Mouse (Mus musculus) heart, embryonic 11.5 days (tissue): ENCODE results near the gene Adamts15. TPM values are rescaled to one million over a fixed set of nuclear protein-coding genes. Genes with fewer than 3 reads are reported as not detected.
A peak's percentile ranks its signal among the peaks of the same experiment; 100 is the strongest.

Experiments used
- ATAC-seq: fragments of 200-750 bp; cut with Nextera tagmentation; replicated peaks from 2 replicates; pipeline ENCODE4 v1.8.0; 2017; ENCODE audit warnings: moderate library complexity; ENCODE audit not compliant: insufficient number of reproducible peaks, low FRiP score, low TSS enrichment
- H3K27ac ChIP-seq: fragments of 300-500 bp; sonication (generic); 2 replicates; pipeline ENCODE4 v1.5.1; 2014; ENCODE audit warnings: mild to moderate bottlenecking, low read depth, low read length
- H3K27me3 ChIP-seq: fragments of 300-500 bp; sonication (generic); 2 replicates; pipeline ENCODE4 v1.6.1; 2014; ENCODE audit warnings: mild to moderate bottlenecking, low read length, mixed read lengths; ENCODE audit not compliant: control insufficient read depth, insufficient read depth
- H3K36me3 ChIP-seq: fragments of 300-500 bp; sonication (generic); 2 replicates; pipeline ENCODE4 v1.6.1; 2014; ENCODE audit warnings: mild to moderate bottlenecking, low read length, moderate library complexity, mixed read lengths; ENCODE audit not compliant: control insufficient read depth, insufficient read depth
- H3K4me1 ChIP-seq: fragments of 300-500 bp; sonication (generic); 2 replicates; pipeline ENCODE4 v1.6.1; 2014; ENCODE audit warnings: low read length; ENCODE audit not compliant: control insufficient read depth, insufficient read depth
- H3K4me2 ChIP-seq: fragments of 300-500 bp; sonication (generic); 2 replicates; pipeline ENCODE4 v1.6.1; 2014; ENCODE audit warnings: mild to moderate bottlenecking, moderate library complexity
- H3K4me3 ChIP-seq: fragments of 300-500 bp; sonication (generic); 2 replicates; pipeline ENCODE4 v1.5.1; 2014; ENCODE audit warnings: low read depth, low read length
- H3K9ac ChIP-seq: fragments of 300-500 bp; sonication (generic); 2 replicates; pipeline ENCODE4 v1.6.1; 2014; ENCODE audit warnings: mild to moderate bottlenecking, low read depth, low read length, moderate library complexity
- H3K9me3 ChIP-seq: fragments of 300-500 bp; sonication (generic); replicated peaks from 2 replicates; pipeline ENCODE4 v1.6.1; 2016; ENCODE audit warnings: low read length; ENCODE audit not compliant: control insufficient read depth
- WGBS: fragments of 180-500 bp; shearing (Covaris S2); extraction: QIAGEN DNeasy Blood & Tissue Kit; methylation state at CpG from one replicate; pipeline ENCODE4 v1.1.7; 2014; ENCODE audit not compliant: insufficient replicate concordance; 5-methylcytosine and 5-hydroxymethylcytosine counted together
- polyA plus RNA-seq: library from polyadenylated mRNA; unstranded; fragments of >200 nt; fragmentation: Nextera tagmentation; extraction: Ambion mirVana; gene quantifications from 2 replicates; pipeline ENCODE4 v1.2.1, GENCODE M21; 2014

Gene Adamts15
- polyA plus RNA-seq, 1 experiment from 2014 or later, result 5.7 TPM

DNA sequence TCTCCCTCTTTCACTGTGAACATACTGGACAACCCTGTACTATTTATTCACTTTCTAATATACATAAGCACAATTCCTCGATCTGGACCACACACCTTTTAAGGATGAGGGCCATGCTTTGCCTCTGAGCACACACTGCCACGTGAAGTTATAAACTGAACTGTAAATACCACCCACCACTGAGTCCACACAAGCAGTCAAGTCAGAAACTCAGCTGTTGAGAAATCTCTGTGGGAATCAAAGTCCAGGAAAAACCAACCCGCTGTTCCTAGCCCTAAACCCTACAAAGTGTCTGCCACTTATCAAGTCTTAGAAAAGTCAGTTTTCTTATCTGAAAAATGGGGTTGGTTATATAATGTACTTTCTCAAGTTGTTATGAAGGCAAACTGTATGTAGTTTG lies 36.0 kb downstream of the Adamts15 start:
- Histone ChIP-seq H3K36me3 (no peaks in the 10 kb centered on the region), H3K4me3 (no peak overlapping the region), H3K27me3 (no peaks in the 10 kb centered on the region), H3K4me1 (no peaks in the 10 kb centered on the region), H3K9ac (no peak overlapping the region), H3K27ac (no peak overlapping the region), H3K4me2 (no peak overlapping the region), H3K9me3 (no peaks in the 10 kb centered on the region)
- 73% methylated on average over 3 of the region's 3 CpGs for WGBS
- no peak for ATAC-seq

GRCm38 (mm10) chr9:30880553-30880952 lies 41.7 kb downstream of the Adamts15 start:
- H3K4me2 ChIP-seq, result no peak overlapping the region
- H3K27me3 ChIP-seq, result no peaks in the 10 kb centered on the region
- H3K27ac ChIP-seq, result no peak overlapping the region
- no peak overlapping the region for H3K4me3 ChIP-seq
- 65% methylated on average over 9 of the region's 9 CpGs for WGBS
- no peaks in the 10 kb centered on the region for H3K9me3 ChIP-seq
- ATAC-seq, result 0 out of 2 replicates have a peak, but pooled peaks have one; percentile 39
- no peak overlapping the region for H3K9ac ChIP-seq
- no peaks in the 10 kb centered on the region for H3K4me1 ChIP-seq
- no peaks in the 10 kb centered on the region for H3K36me3 ChIP-seq

DNA sequence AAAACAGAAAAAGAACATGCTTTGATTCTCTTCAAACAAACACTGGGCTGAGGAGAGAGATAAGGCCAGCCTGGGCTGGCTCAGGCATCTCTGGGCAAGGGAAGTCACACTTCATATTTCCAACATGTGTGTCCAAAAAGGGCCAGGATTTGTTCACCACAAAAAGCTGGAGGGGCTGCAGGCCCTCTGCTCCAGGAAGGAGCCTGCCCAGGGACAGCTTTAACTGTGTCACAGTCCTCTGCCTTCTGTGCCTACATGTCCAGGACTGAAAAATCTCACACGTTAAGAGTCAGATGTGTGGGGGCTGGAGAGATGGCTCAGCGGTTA lies 42.3 kb downstream of the Adamts15 start:
- Histone ChIP-seq H3K36me3 (no peaks in the 10 kb centered on the region), H3K4me1 (no peaks in the 10 kb centered on the region), H3K9me3 (0 out of 2 replicates have a peak, but pooled peaks cover 2% of the 10 kb centered on the region), H3K27ac (no peak overlapping the region), H3K4me2 (no peak overlapping the region), H3K27me3 (no peaks in the 10 kb centered on the region), H3K4me3 (no peak overlapping the region), H3K9ac (no peak overlapping the region)
- whole genome bisulfite sequencing, result 66% methylated on average over 2 of the region's 2 CpGs
- ATAC-seq, result no peak

DNA sequence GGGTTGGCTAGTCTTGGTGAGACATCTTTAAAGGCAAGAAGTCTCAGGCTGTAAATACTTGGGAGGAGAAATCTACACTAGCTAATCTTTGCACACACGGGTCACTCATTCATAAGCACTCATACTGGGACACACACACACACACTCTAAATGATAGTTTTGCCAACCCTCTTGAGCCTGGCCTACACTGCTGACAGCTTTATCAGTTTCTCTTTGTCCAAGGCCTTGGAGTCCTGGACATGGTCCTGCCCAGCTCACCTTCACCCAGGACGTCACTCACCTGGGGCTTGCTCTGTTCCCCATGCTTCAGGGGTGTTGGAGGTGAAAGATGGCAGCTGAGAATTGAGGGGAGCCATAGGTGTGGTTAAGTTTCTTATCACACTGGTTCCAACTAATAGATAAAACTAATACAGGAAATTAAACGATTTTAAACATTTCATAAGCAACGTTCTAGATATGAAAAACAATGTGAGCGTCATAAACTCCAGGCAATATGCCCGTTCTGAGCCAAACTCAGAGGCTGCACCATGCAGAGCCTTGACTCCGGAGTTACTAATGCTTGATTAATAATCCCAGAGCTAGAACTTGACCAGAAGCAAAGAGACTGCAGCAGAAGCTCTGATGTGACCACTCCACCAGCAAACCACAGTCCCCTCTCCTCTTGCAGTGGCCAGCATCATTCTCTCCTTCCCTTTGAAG lies 42.9 kb downstream of the Adamts15 start:
- Histone ChIP-seq H3K9me3 (0 out of 2 replicates have a peak, but pooled peaks cover 2% of the 10 kb centered on the region), H3K4me1 (no peaks in the 10 kb centered on the region), H3K36me3 (no peaks in the 10 kb centered on the region), H3K4me2 (no peak overlapping the region), H3K9ac (no peak overlapping the region), H3K27me3 (no peaks in the 10 kb centered on the region), H3K4me3 (no peak overlapping the region), H3K27ac (no peak overlapping the region)
- no peak for ATAC-seq
- WGBS, result 67% methylated on average over 7 of the region's 7 CpGs

GRCm38 (mm10) chr9:30876552-30876951 lies 45.7 kb downstream of the Adamts15 start:
- Histone ChIP-seq H3K27me3 (no peaks in the 10 kb centered on the region), H3K36me3 (no peaks in the 10 kb centered on the region), H3K4me1 (no peaks in the 10 kb centered on the region), H3K9me3 (0 out of 2 replicates have a peak, but pooled peaks cover 2% of the 10 kb centered on the region), H3K4me3 (no peak overlapping the region), H3K27ac (no peak overlapping the region), H3K9ac (no peak overlapping the region), H3K4me2 (no peak overlapping the region)
- no peak for ATAC-seq
- WGBS, result 61% methylated on average over 3 of the region's 3 CpGs

- Histone ChIP-seq H3K36me3 (no peaks in the 10 kb centered on the region), H3K4me3 (no peak overlapping the region), H3K27me3 (no peaks in the 10 kb centered on the region), H3K4me2 (no peak overlapping the region), H3K4me1 (peaks cover 5% of the 10 kb centered on the region), H3K9ac (no peak overlapping the region), H3K9me3 (no peaks in the 10 kb centered on the region), H3K27ac (0 out of 2 replicates have a peak overlapping the region, but pooled peaks have one; percentile 35)
- 72% methylated on average over 2 of the region's 2 CpGs for WGBS
- no peak for ATAC-seq
Measured at GRCm38 (mm10) chr9:30855837-30856236, 66.4 kb downstream of the Adamts15 start.

GRCm38 (mm10) chr9:30851841-30852240 lies 70.4 kb downstream of the Adamts15 start:
- Histone ChIP-seq H3K4me1 (peaks cover 5% of the 10 kb centered on the region), H3K9ac (no peak overlapping the region), H3K36me3 (no peaks in the 10 kb centered on the region), H3K9me3 (no peaks in the 10 kb centered on the region), H3K27ac (no peak overlapping the region), H3K4me2 (no peak overlapping the region), H3K27me3 (no peaks in the 10 kb centered on the region), H3K4me3 (no peak overlapping the region)
- no peak for ATAC-seq
- 89% methylated on average over 2 of the region's 2 CpGs for WGBS

- no peaks in the 10 kb centered on the region for H3K27me3 ChIP-seq
- no peak overlapping the region for H3K27ac ChIP-seq
- no peak for ATAC-seq
- 75% methylated on average over 4 of the region's 4 CpGs for WGBS
- H3K9me3 ChIP-seq, result no peaks in the 10 kb centered on the region
- H3K4me2 ChIP-seq, result no peak overlapping the region
- no peaks in the 10 kb centered on the region for H3K36me3 ChIP-seq
- no peak overlapping the region for H3K4me3 ChIP-seq
- H3K9ac ChIP-seq, result no peak overlapping the region
- H3K4me1 ChIP-seq, result peaks cover 4% of the 10 kb centered on the region; the same call in 1 of the 2 replicates
Measured at GRCm38 (mm10) chr9:30849951-30850350, 72.3 kb downstream of the Adamts15 start.

- H3K27ac ChIP-seq, result no peak overlapping the region
- no peaks in the 10 kb centered on the region for H3K9me3 ChIP-seq
- peaks cover 9% of the 10 kb centered on the region; the same call in 1 of the 2 replicates for H3K4me1 ChIP-seq
- no peaks in the 10 kb centered on the region for H3K36me3 ChIP-seq
- H3K9ac ChIP-seq, result no peak overlapping the region
- no peak overlapping the region for H3K4me3 ChIP-seq
- H3K27me3 ChIP-seq, result no peaks in the 10 kb centered on the region
- no peak for ATAC-seq
- no peak overlapping the region for H3K4me2 ChIP-seq
- 86% methylated on average over 8 of the region's 8 CpGs for WGBS
Measured at GRCm38 (mm10) chr9:30849444-30849843, 72.8 kb downstream of the Adamts15 start.
